Mouse (Mus musculus): ENCODE measurements around the gene Ppig.

Gene Ppig

GRCm38 (mm10) chr2:69760980-69761379 lies 38.6 kb downstream of the Ppig start:
- no peak for DNase-seq (ENCODE audit: low spot score in 2 of 2)

GRCm38 (mm10) chr2:69763340-69763739 lies 41.0 kb downstream of the Ppig start:
- no peak for DNase-seq (ENCODE audit: low spot score in 2 of 2)

- DNase-seq (ENCODE audit: low spot score in 2 of 2) = no peak
Observed at GRCm38 (mm10) chr2:69764716-69765115, 42.4 kb downstream of the Ppig start.

GRCm38 (mm10) chr2:69773331-69773730 lies 51.0 kb downstream of the Ppig start:
- DNase-seq (ENCODE audit: low spot score in 2 of 2) = no peak

GRCm38 (mm10) chr2:69777985-69778835 lies 55.9 kb downstream of the Ppig start:
- DNase-seq (ENCODE audit: low spot score in 2 of 2) = no peak

GRCm38 (mm10) chr2:69778836-69779177 lies 56.5 kb downstream of the Ppig start:
- DNase-seq (ENCODE audit: low spot score in 2 of 2) = no peak

- no peak for DNase-seq (ENCODE audit: low spot score in 2 of 2)
Observed at GRCm38 (mm10) chr2:69788974-69789373, 66.6 kb downstream of the Ppig start.

- peak; percentile 93 to 97 for DNase-seq (ENCODE audit: low spot score in 2 of 2)
Observed at GRCm38 (mm10) chr2:69789429-69790069, 67.2 kb downstream of the Ppig start, which contains the start of the genes Ccdc173 and Phospho2. Gene Ccdc173, minus strand, starts transcription at chr2:69789575. Gene Phospho2, plus strand, starts transcription at chr2:69789623.

- DNase-seq (ENCODE audit: low spot score in 2 of 2) = peak; percentile 75 to 86
Observed at GRCm38 (mm10) chr2:69790285-69790684, 67.9 kb downstream of the Ppig start.

GRCm38 (mm10) chr2:69790722-69791121 lies 68.4 kb downstream of the Ppig start:
- no peak for DNase-seq (ENCODE audit: low spot score in 2 of 2)

GRCm38 (mm10) chr2:69802911-69803312 lies 80.6 kb downstream of the Ppig start:
- DNase-seq (ENCODE audit: low spot score in 2 of 2) = peak; percentile 45 to 59

Measured in cerebellum, postnatal 4 days (tissue).